Mouse (Mus musculus) cerebellum, postnatal 10 days (tissue): ENCODE data around the gene Prr19.

Experiments
- DNase-seq, 2 experiments: peaks; one replicate each; pipeline ENCODE4 v3.0.0; 2021; ENCODE audit warnings: mixed read lengths in 2 of 2

The Prr19 gene

GRCm38 (mm10) chr7:25293191-25293739 lies 7.9 kb upstream of the Prr19 start:
- peak; percentile 21 to 37 for DNase-seq

GRCm38 (mm10) chr7:25294495-25294894 lies 6.7 kb upstream of the Prr19 start:
- no peak for DNase-seq

- peak in 1 of 2 experiments; percentile 6 for DNase-seq
Measured at GRCm38 (mm10) chr7:25294960-25295722, 6.1 kb upstream of the Prr19 start.

- DNase-seq = peak; percentile 64 to 69
Measured at GRCm38 (mm10) chr7:25296945-25297453, 4.2 kb upstream of the Prr19 start.

- peak; percentile 93 to 95 for DNase-seq
Measured at GRCm38 (mm10) chr7:25297454-25298325, 3.5 kb upstream of the Prr19 start, which contains the start of gene Pafah1b3. Gene Pafah1b3, minus strand, starts transcription at chr7:25297986.

- no peak for DNase-seq
Measured at GRCm38 (mm10) chr7:25303003-25303684, 1.9 kb downstream of the Prr19 start.

- DNase-seq = no peak
Measured at GRCm38 (mm10) chr7:25303685-25304006, 2.4 kb downstream of the Prr19 start.

GRCm38 (mm10) chr7:25305481-25305880 lies 4.3 kb downstream of the Prr19 start:
- no peak for DNase-seq

GRCm38 (mm10) chr7:25305956-25306613 lies 4.9 kb downstream of the Prr19 start, which contains the start of gene Tmem145:
Gene Tmem145, plus strand, starts transcription at chr7:25306106.
- peak; percentile 88 to 90 for DNase-seq

GRCm38 (mm10) chr7:25306614-25306996 lies 5.4 kb downstream of the Prr19 start:
- DNase-seq = no peak

GRCm38 (mm10) chr7:25308702-25309318 lies 7.6 kb downstream of the Prr19 start:
- no peak for DNase-seq

GRCm38 (mm10) chr7:25309425-25309824 lies 8.2 kb downstream of the Prr19 start:
- no peak for DNase-seq

- DNase-seq = no peak
Measured at GRCm38 (mm10) chr7:25311193-25311592, 10.0 kb downstream of the Prr19 start.

- DNase-seq = no peak
Measured at GRCm38 (mm10) chr7:25313325-25313724, 12.1 kb downstream of the Prr19 start.

GRCm38 (mm10) chr7:25314606-25315305 lies 13.5 kb downstream of the Prr19 start:
- DNase-seq = peak in 1 of 2 experiments; percentile 43

GRCm38 (mm10) chr7:25315306-25316041 lies 14.3 kb downstream of the Prr19 start:
- DNase-seq = peak; percentile 73 to 75

- DNase-seq = peak; percentile 99
Measured at GRCm38 (mm10) chr7:25316532-25317445, 15.6 kb downstream of the Prr19 start, which contains the start of gene Megf8. Gene Megf8, plus strand, starts transcription at chr7:25317164.

- peak; percentile 64 to 68 for DNase-seq
Measured at GRCm38 (mm10) chr7:25317446-25317999, 16.3 kb downstream of the Prr19 start.

- no peak for DNase-seq
Measured at GRCm38 (mm10) chr7:25322058-25322484, 20.9 kb downstream of the Prr19 start.
